Mouse (Mus musculus) forebrain, embryonic 10.5 days (tissue): ENCODE data around the gene Gm9048. TPM values are rescaled to one million over a fixed set of nuclear protein-coding genes. Genes with fewer than 3 reads are reported as not detected.
"Not testable (repeated sequence)": the region's sequence is repeated elsewhere in the genome, so short reads cannot be mapped to it uniquely, and the experiment has no call there.

Experiments
- DNase-seq: peaks from one replicate; pipeline ENCODE4 v3.0.0-alpha.2; 2017; ENCODE audit warnings: low spot score; ENCODE audit errors: extremely low spot score
- H3K27ac ChIP-seq: fragments of 300-500 bp; sonication (generic); 2 replicates; pipeline ENCODE4 v1.5.1; 2016; ENCODE audit warnings: mild to moderate bottlenecking
- H3K27me3 ChIP-seq: fragments of 300-500 bp; sonication (generic); 2 replicates; pipeline ENCODE4 v1.6.1; 2016; ENCODE audit warnings: mild to moderate bottlenecking; ENCODE audit not compliant: poor library complexity, severe bottlenecking
- H3K36me3 ChIP-seq: fragments of 300-500 bp; sonication (generic); replicated peaks from 2 replicates; pipeline ENCODE4 v1.6.1; 2016; ENCODE audit warnings: mild to moderate bottlenecking, moderate library complexity
- H3K4me1 ChIP-seq: fragments of 300-500 bp; sonication (generic); 2 replicates; pipeline ENCODE4 v1.6.1; 2016
- H3K4me3 ChIP-seq: fragments of 300-500 bp; sonication (generic); 2 replicates; pipeline ENCODE4 v1.5.1; 2016; ENCODE audit warnings: mild to moderate bottlenecking, moderate library complexity
- H3K9me3 ChIP-seq: fragments of 300-500 bp; sonication (generic); 2 replicates; pipeline ENCODE4 v1.6.1; 2016; ENCODE audit warnings: mild to moderate bottlenecking, moderate library complexity
- WGBS: fragments of 180-500 bp; shearing (Covaris S2); methylation state at CpG from one replicate; pipeline ENCODE4 v1.1.7; 2016; 5-methylcytosine and 5-hydroxymethylcytosine counted together
- polyA plus RNA-seq: library from polyadenylated mRNA; unstranded; fragments of >200 nt; fragmentation: Nextera tagmentation; extraction: Ambion mirVana; gene quantifications from 2 replicates; pipeline ENCODE4 v1.2.1, GENCODE M21; 2016

Gene Gm9048
- polyA plus RNA-seq = not detected in 2 replicates

- WGBS = 67% methylated on average over 1 of the region's 14 CpGs
- not testable (repeated sequence) for H3K27me3 ChIP-seq, H3K4me1 ChIP-seq, H3K36me3 ChIP-seq, H3K9me3 ChIP-seq, H3K27ac ChIP-seq, H3K4me3 ChIP-seq, DNase-seq
Observed at GRCm38 (mm10) chr10:118348579-118348978, at the start of gene Gm9048. TSS of gene Gm9048 (minus strand) at chr10:118348679.

GRCm38 (mm10) chr10:118370443-118370842, 22.0 kb upstream of the Gm9048 start:
- no peaks in the 10 kb centered on the region for H3K9me3 ChIP-seq
- peak overlapping the region; percentile 23 for H3K4me3 ChIP-seq
- no peak overlapping the region for H3K27ac ChIP-seq
- no peaks in the 10 kb centered on the region for H3K36me3 ChIP-seq
- H3K27me3 ChIP-seq = no peaks in the 10 kb centered on the region
- WGBS = 19% methylated on average over 10 of the region's 10 CpGs
- DNase-seq = peak; percentile 83
- H3K4me1 ChIP-seq = 0 out of 2 replicates have a peak, but pooled peaks cover 3% of the 10 kb centered on the region

- H3K9me3 ChIP-seq = no peaks in the 10 kb centered on the region
- WGBS = 92% methylated on average over 9 of the region's 9 CpGs
- no peaks in the 10 kb centered on the region for H3K36me3 ChIP-seq
- DNase-seq = no peak
- 0 out of 2 replicates have a peak, but pooled peaks cover 3% of the 10 kb centered on the region for H3K4me1 ChIP-seq
- no peak overlapping the region for H3K27ac ChIP-seq
- no peaks in the 10 kb centered on the region for H3K27me3 ChIP-seq
- H3K4me3 ChIP-seq = no peak overlapping the region
Observed at GRCm38 (mm10) chr10:118369518-118369917, 21.0 kb upstream of the Gm9048 start.

- not testable (repeated sequence) for H3K4me1 ChIP-seq, H3K27me3 ChIP-seq, H3K4me3 ChIP-seq, H3K36me3 ChIP-seq, H3K9me3 ChIP-seq, H3K27ac ChIP-seq, DNase-seq
- no CpG with 5 or more reads among the region's 11 CpGs for WGBS
Observed at GRCm38 (mm10) chr10:118354005-118354404, 5.5 kb upstream of the Gm9048 start, which contains the start of gene Gm9049. TSS of gene Gm9049 (minus strand) at chr10:118354105.

GRCm38 (mm10) chr10:118343155-118343554, 5.3 kb downstream of the Gm9048 start, which contains the start of gene Gm9046:
TSS of gene Gm9046 (minus strand) at chr10:118343255.
- not testable (repeated sequence) for DNase-seq, H3K36me3 ChIP-seq, H3K9me3 ChIP-seq, H3K4me3 ChIP-seq, H3K27me3 ChIP-seq, H3K4me1 ChIP-seq, H3K27ac ChIP-seq
- no CpG with 5 or more reads among the region's 14 CpGs for WGBS

GRCm38 (mm10) chr10:118337731-118338130, 10.7 kb downstream of the Gm9048 start, which contains the start of gene Gm9045:
TSS of gene Gm9045 (minus strand) at chr10:118337831.
- H3K27me3 ChIP-seq, H3K4me3 ChIP-seq, DNase-seq, H3K4me1 ChIP-seq, H3K9me3 ChIP-seq, H3K27ac ChIP-seq, H3K36me3 ChIP-seq: not testable (repeated sequence)
- no CpG with 5 or more reads among the region's 14 CpGs for WGBS

- H3K36me3 ChIP-seq, H3K9me3 ChIP-seq, H3K4me3 ChIP-seq, H3K27me3 ChIP-seq, H3K4me1 ChIP-seq, DNase-seq, H3K27ac ChIP-seq: not testable (repeated sequence)
- WGBS = no CpG with 5 or more reads among the region's 14 CpGs
Observed at GRCm38 (mm10) chr10:118332308-118332707, 16.2 kb downstream of the Gm9048 start, which contains the start of gene Gm9044. TSS of gene Gm9044 (minus strand) at chr10:118332408.

GRCm38 (mm10) chr10:118326869-118327268, 21.6 kb downstream of the Gm9048 start, which contains the start of gene Gm9040:
TSS of gene Gm9040 (minus strand) at chr10:118326969.
- not testable (repeated sequence) for H3K9me3 ChIP-seq, H3K4me3 ChIP-seq, H3K36me3 ChIP-seq, H3K4me1 ChIP-seq, DNase-seq, H3K27me3 ChIP-seq, H3K27ac ChIP-seq
- WGBS = no CpG with 5 or more reads among the region's 11 CpGs

GRCm38 (mm10) chr10:118319024-118319423, 29.5 kb downstream of the Gm9048 start:
- Histone ChIP-seq H3K4me3 (no peak overlapping the region), H3K9me3 (no peaks in the 10 kb centered on the region), H3K27ac (no peak overlapping the region), H3K4me1 (no peaks in the 10 kb centered on the region), H3K27me3 (no peaks in the 10 kb centered on the region), H3K36me3 (no peaks in the 10 kb centered on the region)
- WGBS = 88% methylated on average over 8 of the region's 8 CpGs
- DNase-seq = no peak

- 46% methylated on average over 2 of the region's 2 CpGs for WGBS
- DNase-seq, H3K27me3 ChIP-seq, H3K4me1 ChIP-seq, H3K4me3 ChIP-seq, H3K9me3 ChIP-seq, H3K27ac ChIP-seq, H3K36me3 ChIP-seq: not testable (repeated sequence)
Observed at GRCm38 (mm10) chr10:118302133-118302532, 46.3 kb downstream of the Gm9048 start.

Other genes starting within 250 kb of the Gm9048 start
- 58.2 and 58.9 TPM in 2 replicates for gene Mdm1, start 206.9 kb downstream of the Gm9048 start, polyA plus RNA-seq
- gene Il22, start 143.7 kb downstream of the Gm9048 start, polyA plus RNA-seq = 0.12 TPM in 1 of 2 replicates, not detected in the other
- 0.10 TPM in 1 of 2 replicates, not detected in the other for gene Gm32717, start 107.9 kb downstream of the Gm9048 start, polyA plus RNA-seq
- 0.10 TPM in 1 of 2 replicates, not detected in the other for gene Gm32802, start 90.0 kb downstream of the Gm9048 start, polyA plus RNA-seq
- not detected in 2 replicates for gene Iltifb, start 53.6 kb downstream of the Gm9048 start, polyA plus RNA-seq
- gene Gm9040, start 21.7 kb downstream of the Gm9048 start, polyA plus RNA-seq = not detected in 2 replicates
- gene Gm9044, start 16.3 kb downstream of the Gm9048 start, polyA plus RNA-seq = not detected in 2 replicates
- 0.06 and 0.09 TPM in 2 replicates for gene Gm9045, start 10.8 kb downstream of the Gm9048 start, polyA plus RNA-seq
- gene Gm9046, start 5.4 kb downstream of the Gm9048 start, polyA plus RNA-seq = not detected in 2 replicates
- gene Gm9049, start 5.4 kb upstream of the Gm9048 start, polyA plus RNA-seq = 0.06 and 0.09 TPM in 2 replicates
- not detected in 2 replicates for gene Ifng, start 92.4 kb upstream of the Gm9048 start, polyA plus RNA-seq